Mouse (Mus musculus): ENCODE data around the gene Ifit1bl1.
"Not testable (repeated sequence)": the region's sequence is repeated elsewhere in the genome, so short reads cannot be mapped to it uniquely, and the experiment has no call there.

Gene Ifit1bl1

DNA sequence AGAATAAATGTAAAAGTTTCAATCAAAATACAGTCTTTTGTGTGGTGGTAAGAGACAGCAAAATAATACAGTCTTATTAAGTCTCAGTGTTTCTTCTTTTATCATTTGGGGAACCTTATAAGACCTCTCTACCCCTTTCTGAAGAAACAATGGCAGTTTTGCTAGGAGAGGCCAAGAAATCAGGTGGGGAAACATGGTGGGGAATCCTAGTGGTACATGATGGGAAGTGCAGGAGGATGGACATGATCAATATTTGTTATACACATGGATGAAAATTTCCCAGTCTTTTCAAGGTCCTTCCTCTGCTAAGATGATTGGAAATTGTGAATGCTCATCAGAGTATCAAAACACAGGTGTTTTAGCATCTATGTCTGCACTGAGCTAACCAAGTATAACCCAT, 12.8 kb downstream of the Ifit1bl1 start:
- no peak for DNase-seq (ENCODE audit: low spot score in 2 of 2)

DNA sequence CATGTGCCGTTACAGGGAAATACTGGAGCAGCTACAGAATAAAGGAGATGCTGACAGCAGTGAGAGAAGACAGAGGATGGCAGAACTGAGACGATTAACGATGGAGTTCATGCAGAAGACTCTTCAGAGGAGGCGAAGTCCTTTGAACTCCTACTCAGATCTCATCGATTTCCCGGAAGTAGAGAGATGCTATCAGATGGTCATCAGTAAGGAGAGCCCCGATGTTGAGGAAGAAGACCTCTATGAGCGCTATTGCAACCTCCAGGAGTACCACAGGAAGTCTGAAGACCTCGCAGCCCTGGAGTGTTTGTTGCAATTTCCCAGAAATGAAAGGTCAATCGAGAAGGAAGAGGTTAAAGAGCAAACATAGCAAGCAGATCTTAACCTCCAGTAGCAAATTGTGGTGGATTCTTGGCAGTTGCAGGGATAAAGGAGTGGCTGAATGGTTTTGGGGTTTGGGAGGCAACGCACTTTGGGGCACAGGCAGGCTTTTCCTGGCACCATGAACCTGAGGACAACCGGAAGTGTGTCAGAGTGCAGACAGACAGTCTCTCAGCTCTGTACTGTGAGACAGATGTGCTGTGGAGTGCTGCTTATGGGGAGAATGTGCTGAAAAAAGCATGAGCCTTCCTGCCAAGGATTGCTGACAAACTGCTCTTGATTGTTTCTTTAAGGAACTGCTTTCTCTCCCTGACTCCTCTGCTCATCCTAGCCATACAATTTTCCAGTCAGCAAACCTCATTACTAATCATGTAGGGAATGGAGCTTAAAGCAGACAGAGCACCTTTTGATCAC, 13.7 kb downstream of the Ifit1bl1 start:
- DNase-seq (ENCODE audit: low spot score in 2 of 2) = not testable (repeated sequence)

DNA sequence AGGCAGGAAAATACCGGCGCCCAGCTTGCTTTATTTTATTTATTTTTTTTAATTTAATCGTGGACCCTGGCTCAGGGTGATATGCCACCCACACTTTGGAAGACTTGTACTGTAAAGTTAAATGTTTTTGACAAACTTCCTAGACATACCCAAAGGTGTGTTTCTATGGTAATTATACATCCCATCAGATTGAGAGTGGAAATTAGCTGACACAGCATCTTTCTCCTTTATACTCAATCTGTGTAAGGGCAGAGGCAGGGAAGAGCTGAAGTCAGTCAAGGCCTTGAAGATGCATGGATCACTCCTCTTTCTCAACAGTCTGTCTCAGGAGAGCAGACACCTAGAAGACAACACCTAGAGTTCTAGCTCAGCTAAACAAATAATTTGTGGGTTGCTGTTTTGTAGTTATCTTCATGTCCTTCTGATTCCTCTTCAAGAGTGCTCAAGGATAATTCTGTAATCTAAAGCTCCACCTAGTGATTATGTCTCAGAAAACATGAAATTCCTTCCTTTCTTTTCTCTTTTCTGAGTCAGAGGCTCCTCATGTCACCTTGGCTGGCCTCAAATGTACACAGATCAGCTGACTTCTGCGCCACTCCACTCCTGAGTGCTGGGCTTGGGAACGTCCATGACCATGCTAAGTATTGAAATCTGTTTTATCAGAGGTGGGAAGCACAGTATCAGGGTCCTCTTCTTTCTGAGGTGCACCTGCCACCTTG, 15.9 kb downstream of the Ifit1bl1 start:
- DNase-seq (ENCODE audit: low spot score in 2 of 2) = not testable (repeated sequence)

DNA sequence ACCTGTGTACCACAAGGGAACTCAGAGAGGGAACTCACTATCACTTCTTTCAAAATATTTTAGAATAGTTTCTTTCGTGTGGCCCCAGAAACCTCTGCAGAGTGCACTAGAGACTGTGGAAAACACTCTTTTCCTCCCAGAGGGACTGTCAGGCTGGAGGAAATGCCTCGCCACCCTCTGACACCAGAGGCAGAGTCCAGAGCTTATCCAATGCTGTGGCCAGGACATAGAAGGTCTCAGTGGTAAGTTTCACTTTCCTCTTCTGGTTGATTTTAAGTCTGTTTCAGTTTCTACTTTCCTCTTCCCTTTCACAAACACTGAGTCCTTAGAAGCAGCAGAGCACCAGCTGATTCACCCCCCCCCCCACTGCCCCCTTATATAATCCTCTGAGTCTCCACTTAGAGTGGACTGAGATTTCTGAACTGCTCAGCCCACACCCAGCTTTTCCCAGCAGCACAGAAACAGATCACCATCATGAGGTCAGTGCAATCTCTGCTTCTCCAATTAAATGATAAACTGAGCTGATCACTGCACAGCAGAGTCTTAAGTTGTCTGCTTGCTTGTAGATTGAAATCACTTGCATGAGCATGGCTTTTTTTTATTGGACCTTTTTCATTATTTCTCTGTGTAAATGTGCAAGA, 18.5 kb downstream of the Ifit1bl1 start, which contains the start of gene Ifit3:
TSS of gene Ifit3 (plus strand) at position 406 of the 641 bp plus-strand sequence.
- not testable (repeated sequence) for DNase-seq (ENCODE audit: low spot score in 2 of 2)

DNA sequence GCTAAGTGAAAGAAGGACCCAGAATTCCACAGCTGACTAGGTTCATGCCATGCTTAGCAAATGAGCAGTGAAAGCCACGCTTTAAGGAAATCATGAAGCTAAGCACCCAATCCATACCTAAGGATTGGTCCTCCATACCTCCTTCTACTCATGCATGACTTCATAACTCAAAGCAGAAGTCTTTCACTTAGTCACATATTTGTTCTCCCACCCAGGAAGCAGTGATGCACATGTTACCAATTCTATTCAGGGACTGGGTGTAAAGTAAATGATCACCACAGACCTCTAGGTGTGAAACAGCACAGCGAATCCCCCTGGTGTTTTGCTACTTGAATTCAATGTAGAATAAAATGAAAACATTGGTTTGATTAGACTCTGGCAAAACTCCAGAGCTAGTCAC, 19.1 kb downstream of the Ifit1bl1 start:
- not testable (repeated sequence) for DNase-seq (ENCODE audit: low spot score in 2 of 2)

DNA sequence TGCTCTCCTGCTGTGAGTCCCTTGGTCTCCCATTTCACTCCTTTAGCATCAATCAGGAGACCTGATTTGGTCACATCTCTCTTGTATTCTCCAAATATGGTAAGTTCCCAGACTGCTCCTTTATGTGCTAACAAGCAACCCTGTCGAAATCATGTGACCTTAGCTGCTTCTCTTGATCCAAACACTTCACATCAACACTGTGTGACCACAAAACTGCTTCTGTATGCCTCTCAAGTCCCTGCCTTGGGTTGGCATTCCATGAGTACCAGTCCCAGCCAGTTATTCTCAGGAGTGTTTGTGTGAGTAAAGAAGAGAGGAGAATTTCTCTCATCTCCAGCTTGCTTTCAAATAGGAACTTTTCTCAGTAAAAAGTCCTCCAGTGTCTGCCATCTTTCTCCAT, 24.6 kb downstream of the Ifit1bl1 start:
- DNase-seq (ENCODE audit: low spot score in 2 of 2) = no peak

DNA sequence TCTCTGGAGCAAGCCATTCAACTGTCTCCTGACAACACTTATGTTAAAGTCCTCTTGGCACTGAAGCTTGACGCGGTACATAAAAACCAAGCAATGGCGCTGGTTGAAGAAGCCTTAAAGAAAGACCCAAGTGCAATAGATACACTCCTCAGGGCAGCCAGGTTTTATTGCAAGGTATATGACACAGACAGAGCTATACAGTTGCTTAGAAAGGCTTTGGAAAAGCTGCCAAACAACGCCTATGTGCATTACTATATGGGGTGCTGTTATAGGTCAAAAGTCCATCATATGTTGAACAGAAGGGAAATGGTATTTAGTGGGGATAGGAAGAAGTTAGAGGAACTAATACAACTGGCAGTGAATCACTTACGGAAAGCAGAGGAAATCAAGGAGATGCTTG, 28.1 kb downstream of the Ifit1bl1 start:
- DNase-seq (ENCODE audit: low spot score in 2 of 2) = no peak

DNA sequence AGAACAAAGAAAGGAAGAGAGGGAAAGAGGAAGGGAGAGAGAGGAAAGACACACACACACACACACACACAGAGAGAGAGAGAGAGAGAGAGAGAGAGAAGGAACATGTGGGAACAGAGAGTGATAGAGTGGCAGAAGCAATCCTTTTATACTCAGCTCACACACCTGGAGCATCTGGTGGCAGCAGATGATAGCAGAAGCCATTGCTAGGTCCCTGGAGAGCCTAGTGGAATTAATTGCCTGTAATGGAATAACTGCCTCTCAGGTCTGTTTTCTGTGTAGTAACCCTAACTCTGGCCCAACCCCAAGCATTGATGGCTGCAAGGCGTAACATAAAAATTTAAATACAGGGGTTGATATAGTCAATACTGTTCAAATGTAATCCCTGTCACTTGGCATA, 30.7 kb downstream of the Ifit1bl1 start:
- DNase-seq (ENCODE audit: low spot score in 2 of 2) = no peak

DNA sequence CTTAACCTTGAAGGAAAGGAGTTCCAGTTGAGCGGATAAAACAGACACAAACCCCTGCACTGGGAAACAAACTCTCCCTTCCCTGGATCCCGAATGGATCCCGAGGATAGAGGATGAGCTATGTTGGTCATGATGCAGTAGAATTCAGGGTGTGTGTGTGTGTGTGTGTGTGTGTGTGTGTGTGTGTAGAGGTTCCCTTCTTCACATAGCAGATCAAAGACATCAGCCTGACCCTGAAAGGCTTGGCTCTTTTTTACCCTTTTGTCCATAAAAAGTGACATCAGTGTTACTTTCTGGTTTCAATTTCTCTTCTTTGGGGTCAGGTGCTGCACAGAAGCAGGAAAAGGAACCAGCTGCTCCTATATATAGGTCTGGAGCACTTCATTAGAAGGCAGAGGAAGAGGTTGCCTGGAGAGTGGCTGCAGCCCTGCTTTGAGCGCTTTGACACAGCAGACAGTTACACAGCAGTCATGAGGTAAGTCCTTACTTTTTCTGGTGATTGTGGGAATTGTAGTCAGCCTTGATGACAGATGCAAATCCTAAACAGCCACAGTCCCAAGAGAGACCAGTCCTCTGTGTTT, 31.8 kb downstream of the Ifit1bl1 start:
- DNase-seq (ENCODE audit: low spot score in 2 of 2) = no peak

DNA sequence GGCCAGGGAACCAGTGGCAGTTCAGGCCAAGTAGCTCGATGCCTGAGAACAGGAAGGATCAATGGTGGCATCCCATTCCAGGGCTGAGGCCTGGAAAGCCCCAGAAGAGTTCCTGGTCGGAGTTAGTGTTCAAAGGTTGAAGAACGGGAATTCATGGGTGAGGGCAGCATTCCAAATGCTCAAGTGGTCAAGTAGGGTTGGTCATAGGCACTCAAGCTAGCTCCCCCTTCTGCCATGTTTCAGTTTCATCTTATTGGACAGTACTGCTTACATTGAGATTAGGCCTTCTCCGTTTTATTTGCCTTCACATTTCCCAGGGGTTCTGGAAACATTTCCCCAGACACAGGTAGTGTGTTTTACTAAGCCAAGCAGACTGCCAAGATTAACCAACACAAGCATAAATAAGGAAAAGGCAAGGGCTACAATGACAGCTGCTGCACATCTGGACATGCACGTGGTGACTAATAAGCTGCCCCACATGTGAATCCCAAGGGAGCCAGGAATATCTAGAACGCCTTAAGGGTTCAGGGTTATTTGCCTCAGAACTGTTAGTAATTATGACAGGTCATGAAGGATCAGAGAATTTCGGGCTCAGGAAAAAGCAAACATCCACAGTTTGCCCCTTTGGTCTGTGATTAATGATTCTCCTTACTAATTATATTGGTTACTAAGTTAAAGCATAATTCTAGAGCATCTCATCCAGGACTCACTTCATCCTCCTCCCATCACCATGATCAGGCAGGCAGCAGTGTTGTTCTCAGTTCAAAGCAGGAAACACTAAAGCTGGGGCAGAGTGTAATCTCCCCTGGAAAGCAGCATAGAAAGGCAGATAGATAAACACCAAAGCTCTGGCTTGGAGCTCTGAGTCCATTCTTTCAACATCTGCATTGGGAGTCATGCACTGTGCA, 32.5 kb downstream of the Ifit1bl1 start:
- DNase-seq (ENCODE audit: low spot score in 2 of 2) = no peak

DNA sequence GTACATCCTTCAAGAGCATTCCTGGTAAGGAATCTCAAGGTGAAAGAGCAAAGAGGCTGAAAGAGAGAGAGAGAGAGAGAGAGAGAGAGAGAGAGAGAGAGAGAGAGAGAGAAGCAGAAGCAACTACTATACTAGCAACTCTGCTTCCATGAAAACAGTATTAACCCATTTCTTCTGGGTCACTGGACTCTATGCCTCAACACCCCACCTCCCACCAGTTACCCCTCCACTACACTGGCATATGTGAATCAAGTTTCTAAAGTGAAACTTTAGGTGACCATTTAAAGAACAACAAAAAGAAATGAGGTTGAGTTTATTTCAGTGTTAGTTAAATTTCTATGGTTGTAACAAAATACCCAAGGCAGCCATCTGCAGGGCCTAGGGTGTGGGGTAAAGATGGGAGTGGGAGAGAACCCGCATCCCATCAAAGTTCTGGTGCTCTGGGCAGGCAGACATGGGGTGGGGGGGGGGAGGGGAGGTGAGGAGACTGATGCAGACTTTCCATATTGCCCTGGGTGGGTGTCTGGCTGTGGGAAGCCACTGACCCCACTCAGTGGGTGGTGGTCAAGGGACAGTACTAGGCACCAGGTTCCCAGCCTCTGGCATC, 35.5 kb downstream of the Ifit1bl1 start:
- DNase-seq (ENCODE audit: low spot score in 2 of 2) = no peak

DNA sequence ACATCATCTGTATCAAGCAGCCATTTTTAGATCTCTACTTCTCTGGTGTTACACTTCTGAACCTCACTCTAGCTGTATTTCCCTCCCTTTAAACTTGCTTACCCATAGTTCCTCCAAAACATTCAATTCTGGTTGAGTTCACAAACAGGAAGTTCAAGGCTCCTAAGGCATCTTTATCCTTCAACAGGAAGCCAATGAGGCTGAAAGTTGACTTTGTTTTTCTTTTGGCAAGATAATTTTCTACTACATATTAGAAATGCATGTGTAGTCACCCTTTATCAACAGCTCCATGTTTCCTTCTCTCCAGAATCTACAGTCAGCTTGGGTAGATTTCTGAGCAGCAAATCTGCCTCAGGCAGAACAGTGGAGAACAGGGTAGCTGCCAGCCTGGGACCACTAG, 39.2 kb downstream of the Ifit1bl1 start:
- DNase-seq (ENCODE audit: low spot score in 2 of 2) = no peak

DNA sequence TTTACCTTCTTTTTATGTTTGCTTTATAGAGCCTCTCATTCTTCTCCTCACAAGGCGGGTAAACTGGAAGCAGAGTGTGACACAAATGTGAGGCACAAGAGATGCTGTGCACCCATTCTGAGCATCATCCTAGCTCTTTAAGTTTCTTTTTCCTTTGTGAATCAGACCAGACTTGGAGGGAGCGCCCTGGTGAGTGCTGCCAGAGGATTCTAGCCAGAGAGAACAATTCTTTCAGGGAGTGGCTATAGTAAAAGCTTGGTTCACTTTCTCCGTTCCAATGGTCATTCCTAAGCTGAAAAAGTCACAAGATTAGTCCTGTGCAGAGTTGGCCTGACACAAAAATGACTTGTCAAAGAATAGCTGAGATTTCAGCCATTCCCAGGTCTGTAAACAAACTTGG, 45.1 kb downstream of the Ifit1bl1 start:
- DNase-seq (ENCODE audit: low spot score in 2 of 2) = no peak

DNA sequence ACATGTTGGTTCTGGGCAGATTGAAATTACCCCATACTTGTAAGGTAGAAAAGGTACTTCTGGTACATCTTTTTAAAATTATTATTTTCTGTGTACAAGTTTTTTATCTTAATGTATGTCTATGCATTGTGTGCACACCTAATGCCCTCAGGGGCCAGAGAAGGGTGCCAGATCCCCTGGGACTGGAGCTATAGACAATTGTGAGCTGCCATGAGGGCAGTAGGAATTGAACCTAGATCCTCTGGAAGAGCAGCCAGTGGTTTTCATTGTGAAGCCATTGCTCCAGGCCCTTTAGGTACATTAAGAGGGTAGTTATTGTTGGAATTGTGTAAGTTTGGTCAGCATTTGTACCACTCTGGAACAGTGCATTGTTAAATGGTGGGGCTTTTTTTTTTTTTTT, 47.7 kb downstream of the Ifit1bl1 start:
- DNase-seq (ENCODE audit: low spot score in 2 of 2) = no peak

DNA sequence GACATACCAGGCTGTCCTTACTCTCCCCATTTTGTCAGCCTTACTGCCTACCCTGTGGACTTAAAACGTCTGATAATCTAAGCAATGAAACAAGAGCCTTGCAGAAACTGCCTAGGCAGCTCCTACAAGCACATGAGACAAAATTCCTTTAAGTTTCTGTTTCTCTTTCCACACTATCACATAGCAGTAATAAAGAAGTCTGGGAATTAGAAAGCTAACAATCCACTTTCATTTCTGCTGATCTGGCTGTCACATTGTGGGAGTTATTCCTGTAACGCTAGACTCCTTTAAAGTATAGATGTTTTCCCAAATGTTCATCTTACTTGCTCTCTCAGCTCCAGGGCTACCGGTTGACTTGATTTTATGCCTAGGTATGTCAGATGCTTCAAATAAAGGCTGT, 48.2 kb downstream of the Ifit1bl1 start:
- no peak for DNase-seq (ENCODE audit: low spot score in 2 of 2)

DNA sequence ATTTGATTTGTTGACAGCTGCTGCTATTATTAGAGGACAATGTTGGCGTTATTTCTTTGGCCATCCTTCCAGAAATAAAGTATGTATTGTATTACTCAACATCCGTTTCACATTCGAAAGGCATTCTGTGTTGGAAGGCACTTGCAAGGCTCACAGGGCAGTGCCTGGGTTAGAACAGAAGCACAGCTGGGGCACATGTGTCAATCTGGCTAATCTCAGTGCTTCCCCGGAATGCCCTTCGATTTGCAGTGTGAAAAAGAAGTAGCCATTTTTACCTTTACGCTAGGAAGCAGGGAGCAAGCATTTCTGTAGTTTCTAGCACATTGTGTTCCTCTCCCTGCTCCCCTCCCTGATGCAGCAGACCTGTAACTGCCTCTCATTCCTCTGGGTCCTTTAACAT, 48.7 kb downstream of the Ifit1bl1 start:
- no peak for DNase-seq (ENCODE audit: low spot score in 2 of 2)

DNA sequence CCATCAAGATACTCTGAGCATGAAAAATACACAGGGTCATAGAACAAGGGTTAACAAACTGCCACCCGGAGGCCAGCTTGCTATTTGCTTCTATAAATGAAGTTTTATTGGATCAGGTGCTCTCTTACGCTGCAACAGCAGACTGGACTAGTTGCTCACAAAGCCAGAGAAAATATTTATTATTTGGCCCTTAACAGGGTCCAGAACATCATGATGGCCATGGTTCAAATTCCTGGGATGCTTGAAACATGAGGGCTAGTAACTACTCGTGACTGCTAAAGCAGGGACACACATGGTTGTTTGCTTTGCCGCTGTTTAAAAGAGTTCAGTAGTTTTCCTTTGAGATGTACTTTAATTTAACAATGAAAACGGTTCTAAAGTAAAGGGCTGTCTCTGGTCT, 49.8 kb downstream of the Ifit1bl1 start:
- no peak for DNase-seq (ENCODE audit: low spot score in 2 of 2)

DNA sequence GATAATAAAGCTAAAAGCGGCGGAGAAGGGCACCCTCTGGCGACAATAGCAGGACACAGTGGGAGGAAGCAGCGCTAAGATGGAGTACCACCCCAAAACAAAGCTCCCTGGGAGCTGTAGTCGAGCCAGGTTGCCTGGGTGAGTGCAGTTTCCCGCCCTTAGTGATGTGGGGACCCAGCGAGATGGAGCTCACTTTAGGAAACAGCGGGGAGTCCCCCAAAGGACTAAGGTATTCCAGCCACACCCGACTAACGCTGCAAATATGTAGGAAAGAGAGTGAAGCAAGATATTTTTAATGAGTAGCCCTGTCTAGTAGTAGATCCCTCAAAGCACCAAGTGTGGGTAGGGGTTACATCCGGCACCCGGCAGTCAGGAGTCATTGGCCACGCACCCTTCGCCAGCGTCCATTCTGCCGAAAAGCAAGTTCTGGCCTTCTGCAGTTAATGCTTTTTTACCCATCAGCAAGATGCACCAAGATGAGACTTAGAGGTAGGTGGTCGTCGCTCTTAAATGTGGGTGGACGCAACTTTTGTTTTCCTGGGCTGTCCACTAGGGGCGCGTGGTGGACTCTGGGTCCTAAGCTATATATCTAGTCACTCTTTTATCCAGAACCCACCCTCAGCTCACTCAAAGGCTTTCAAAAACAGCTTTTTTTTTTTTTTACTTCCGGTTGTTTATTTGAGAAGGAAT, 51.1 kb downstream of the Ifit1bl1 start, which contains the start of gene Ifit2:
TSS of gene Ifit2 (plus strand) at position 161 of the 690 bp plus-strand sequence.
- peak; percentile 72 for DNase-seq (ENCODE audit: low spot score in 2 of 2)

DNA sequence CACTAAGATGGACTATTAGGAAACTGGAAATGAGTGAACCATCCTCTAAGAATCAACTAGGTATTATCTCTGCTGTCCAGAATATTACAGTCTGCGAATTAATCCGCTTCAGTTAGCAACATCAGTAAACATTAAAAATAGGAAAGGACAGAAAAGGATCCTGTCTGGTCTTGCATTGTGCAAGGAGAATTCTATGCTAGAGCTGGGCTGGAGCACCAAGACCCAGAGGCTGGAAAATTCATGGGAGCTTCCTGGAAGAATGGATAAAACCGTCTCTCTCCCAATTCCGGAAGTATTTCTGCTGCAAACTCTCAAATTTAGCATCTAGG, 51.6 kb downstream of the Ifit1bl1 start:
- no peak for DNase-seq (ENCODE audit: low spot score in 2 of 2)

DNA sequence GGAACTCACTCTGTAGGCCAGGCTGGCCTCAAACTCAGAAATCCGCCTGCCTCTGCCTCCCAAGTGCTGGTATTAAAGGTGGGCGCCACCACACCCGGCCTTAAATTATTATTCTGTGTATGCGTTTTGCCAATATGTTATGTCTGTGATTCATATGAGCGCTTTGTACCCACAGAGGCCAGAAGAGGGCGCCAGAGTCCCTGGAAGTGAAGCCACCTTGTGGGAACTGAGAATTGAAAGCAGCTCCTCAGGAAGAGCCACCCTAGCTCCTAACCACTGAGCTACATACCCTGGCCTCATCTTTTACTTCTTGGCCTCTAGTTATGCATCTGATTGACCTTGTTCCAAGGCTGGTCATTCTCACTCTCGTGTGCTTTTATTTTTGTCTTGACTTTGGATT, 53.8 kb downstream of the Ifit1bl1 start:
- DNase-seq (ENCODE audit: low spot score in 2 of 2) = peak; percentile 80 to 84
